Mouse (Mus musculus) cerebellum, adult 2 months (tissue): ENCODE results near the gene Lamc3.

Experiments
- CTCF ChIP-seq: fragments of 200-500 bp; IDR thresholded peaks from 2 replicates; pipeline ENCODE4 v1.5.1; 2011; ENCODE audit warnings: low read depth, mild to moderate bottlenecking, control low read depth, low read length, moderate library complexity, borderline replicate concordance; ENCODE audit not compliant: insufficient read depth
- POLR2A ChIP-seq: fragments of 200-500 bp; IDR thresholded peaks from 2 replicates; pipeline ENCODE4 v1.6.1; 2011; ENCODE audit warnings: low read length, control low read depth, borderline replicate concordance; ENCODE audit not compliant: insufficient read depth

DNA sequence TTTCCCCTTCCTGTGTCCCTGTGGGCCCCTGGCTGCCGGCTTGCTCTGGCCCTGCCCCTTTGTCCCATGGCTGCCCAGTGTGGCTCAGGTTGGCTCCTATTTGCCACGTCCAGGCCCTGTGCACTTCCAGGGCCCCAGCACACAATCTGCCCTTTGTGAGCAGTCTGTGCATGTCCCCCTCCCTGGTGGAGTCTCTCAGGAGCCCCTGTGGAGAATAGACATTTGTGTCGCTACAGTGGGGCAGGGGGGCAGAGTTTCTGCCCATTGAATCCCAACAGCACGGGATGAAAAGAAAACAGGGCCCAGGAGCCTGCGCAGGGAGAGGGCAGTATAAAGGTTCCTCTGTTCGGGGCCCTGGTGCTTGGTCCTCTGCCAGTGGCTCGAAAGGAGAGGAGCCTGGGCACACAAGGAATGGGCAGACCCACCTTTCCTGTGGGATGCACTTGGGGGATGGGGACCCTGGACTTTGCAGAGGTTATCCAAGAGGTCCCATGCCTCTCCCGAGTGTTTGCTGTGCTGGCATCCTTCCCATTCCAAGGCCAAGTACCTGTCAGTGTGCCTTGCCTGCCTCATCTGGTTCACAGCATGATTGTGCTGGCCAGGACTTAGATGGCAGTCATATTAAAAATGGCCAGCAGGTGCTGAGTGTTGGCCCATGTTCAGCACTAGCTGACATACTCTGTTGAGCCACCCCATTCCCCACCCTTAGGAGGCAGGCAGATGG is 75.6 kb downstream of the Lamc3 start:
- TF ChIP-seq POLR2A (no peak), CTCF (peak; percentile 44)
